Mouse (Mus musculus): Measurements from ENCODE around the gene Aebp1.

Gene Aebp1

GRCm38 (mm10) chr11:5888563-5888962 lies 26.8 kb downstream of the Aebp1 start:
- in situ Hi-C loops (cut with MboI; ENCODE audit: unreplicated experiment in 2 of 2): loop anchor here in 1 of 2 experiments (10.0 kb wide), 1 partner anchor 404 kb away; no protein-coding TSS in a partner anchor

- in situ Hi-C loops (cut with MboI; ENCODE audit: unreplicated experiment in 2 of 2): loop anchor here in 1 of 2 experiments (5.0 kb wide), 1 partner anchor 105 kb away; the partner anchor contains the start of gene Dbnl
Measured at GRCm38 (mm10) chr11:5892151-5892591, 30.4 kb downstream of the Aebp1 start.

- in situ Hi-C loops (cut with MboI; ENCODE audit: unreplicated experiment in 2 of 2): loop anchor here in 1 of 2 experiments (5.0 kb wide), 1 partner anchor 106 kb away; the partner anchor contains the start of gene Dbnl
Measured at GRCm38 (mm10) chr11:5892810-5893368, 31.1 kb downstream of the Aebp1 start.

GRCm38 (mm10) chr11:5893807-5894206 lies 32.1 kb downstream of the Aebp1 start:
- in situ Hi-C loops (cut with MboI; ENCODE audit: unreplicated experiment in 2 of 2): loop anchor here in 1 of 2 experiments (5.0 kb wide), 1 partner anchor 107 kb away; the partner anchor contains the start of gene Dbnl

GRCm38 (mm10) chr11:5897230-5897629 lies 35.5 kb downstream of the Aebp1 start:
- in situ Hi-C loops (cut with MboI; ENCODE audit: unreplicated experiment in 2 of 2): no loop called here

GRCm38 (mm10) chr11:5897839-5898238 lies 36.1 kb downstream of the Aebp1 start:
- in situ Hi-C loops (cut with MboI; ENCODE audit: unreplicated experiment in 2 of 2): no loop called here

- in situ Hi-C loops (cut with MboI; ENCODE audit: unreplicated experiment in 2 of 2): no loop called here
Measured at GRCm38 (mm10) chr11:5898531-5898930, 36.8 kb downstream of the Aebp1 start, which contains the start of gene Myl7. TSS of gene Myl7 (minus strand) at chr11:5898782.

- in situ Hi-C loops (cut with MboI; ENCODE audit: unreplicated experiment in 2 of 2): no loop called here
Measured at GRCm38 (mm10) chr11:5899286-5899685, 37.5 kb downstream of the Aebp1 start.

- in situ Hi-C loops (cut with MboI; ENCODE audit: unreplicated experiment in 2 of 2): loop anchor here in 1 of 2 experiments (25.0 kb wide), 1 partner anchor 964 kb away; the partner anchor contains the start of gene Nefh
Measured at GRCm38 (mm10) chr11:5901320-5901719, 39.6 kb downstream of the Aebp1 start.

- in situ Hi-C loops (cut with MboI; ENCODE audit: unreplicated experiment in 2 of 2): loop anchor here in 1 of 2 experiments (25.0 kb wide), 1 partner anchor 965 kb away; the partner anchor contains the start of gene Nefh
Measured at GRCm38 (mm10) chr11:5901950-5902349, 40.2 kb downstream of the Aebp1 start.

- in situ Hi-C loops (cut with MboI; ENCODE audit: unreplicated experiment in 2 of 2): loop anchor here in 1 of 2 experiments (25.0 kb wide), 1 partner anchor 965 kb away; the partner anchor contains the start of gene Nefh
Measured at GRCm38 (mm10) chr11:5902390-5902789, 40.6 kb downstream of the Aebp1 start.

- in situ Hi-C loops (cut with MboI; ENCODE audit: unreplicated experiment in 2 of 2): loop anchor here in 1 of 2 experiments (25.0 kb wide), 1 partner anchor 967 kb away; the partner anchor contains the start of gene Nefh
Measured at GRCm38 (mm10) chr11:5903844-5904243, 42.1 kb downstream of the Aebp1 start.

GRCm38 (mm10) chr11:5904357-5904756 lies 42.6 kb downstream of the Aebp1 start:
- in situ Hi-C loops (cut with MboI; ENCODE audit: unreplicated experiment in 2 of 2): loop anchor here in 1 of 2 experiments (25.0 kb wide), 1 partner anchor 967 kb away; the partner anchor contains the start of gene Nefh

GRCm38 (mm10) chr11:5904871-5905270 lies 43.1 kb downstream of the Aebp1 start:
- in situ Hi-C loops (cut with MboI; ENCODE audit: unreplicated experiment in 2 of 2): loop anchor here in 1 of 2 experiments (25.0 kb wide), 1 partner anchor 968 kb away; the partner anchor contains the start of gene Nefh

GRCm38 (mm10) chr11:5905778-5906518 lies 44.2 kb downstream of the Aebp1 start:
- in situ Hi-C loops (cut with MboI; ENCODE audit: unreplicated experiment in 2 of 2): loop anchor here in 1 of 2 experiments (25.0 kb wide), 1 partner anchor 969 kb away; the partner anchor contains the start of gene Nefh

- in situ Hi-C loops (cut with MboI; ENCODE audit: unreplicated experiment in 2 of 2): loop anchor here in 1 of 2 experiments (25.0 kb wide), 1 partner anchor 970 kb away; the partner anchor contains the start of gene Nefh
Measured at GRCm38 (mm10) chr11:5907096-5907495, 45.3 kb downstream of the Aebp1 start.

GRCm38 (mm10) chr11:5908642-5909041 lies 46.9 kb downstream of the Aebp1 start:
- in situ Hi-C loops (cut with MboI; ENCODE audit: unreplicated experiment in 2 of 2): loop anchor here in 1 of 2 experiments (25.0 kb wide), 1 partner anchor 971 kb away; the partner anchor contains the start of gene Nefh

- in situ Hi-C loops (cut with MboI; ENCODE audit: unreplicated experiment in 2 of 2): loop anchor here in 1 of 2 experiments (10.0 to 25.0 kb wide), 3 partner anchors 258 to 975 kb away; partner anchors contain the start of gene Nefh
Measured at GRCm38 (mm10) chr11:5912635-5913034, 50.9 kb downstream of the Aebp1 start.

GRCm38 (mm10) chr11:5913256-5913655 lies 51.5 kb downstream of the Aebp1 start:
- in situ Hi-C loops (cut with MboI; ENCODE audit: unreplicated experiment in 2 of 2): loop anchor here in 1 of 2 experiments (10.0 to 25.0 kb wide), 3 partner anchors 258 to 976 kb away; partner anchors contain the start of gene Nefh

- in situ Hi-C loops (cut with MboI; ENCODE audit: unreplicated experiment in 2 of 2): loop anchor here in 1 of 2 experiments (10.0 to 25.0 kb wide), 3 partner anchors 259 to 977 kb away; partner anchors contain the start of gene Nefh
Measured at GRCm38 (mm10) chr11:5913936-5914335, 52.2 kb downstream of the Aebp1 start.
